Mouse (Mus musculus) heart, postnatal 36 days (tissue): ENCODE measurements around the gene Mmp1b. TPM values are rescaled to one million over a fixed set of nuclear protein-coding genes. Genes with fewer than 3 reads are reported as not detected.
"Not testable (repeated sequence)": the region's sequence is repeated elsewhere in the genome, so short reads cannot be mapped to it uniquely, and the experiment has no call there.

Experiments used
- DNase-seq, 2 experiments: peaks; one replicate each; pipeline ENCODE4 v3.0.0; 2021 to 2022
- intact Hi-C: fragments of 180-260 bp; cut with DNase I; formaldehyde crosslinking; loops from one replicate; pipeline ENCODE4 v1.15.1; 2025
- total RNA-seq, 2 experiments: library from RNA; stranded (reverse); gene quantifications; 2 replicates each; pipeline ENCODE4 v1.2.3; 2021

Gene Mmp1b
- total RNA-seq, result not detected

GRCm38 (mm10) chr9:7387947-7388346 lies at the start of gene Mmp1b:
Mmp1b (minus strand) TSS chr9:7388047.
- intact Hi-C loops, result no loop called here
- DNase-seq, result no peak

GRCm38 (mm10) chr9:7396556-7396955 lies 8.7 kb upstream of the Mmp1b start:
- intact Hi-C loops, result not testable (repeated sequence)

GRCm38 (mm10) chr9:7354535-7354934 lies 33.3 kb downstream of the Mmp1b start:
- no peak for DNase-seq
- intact Hi-C loops, result no loop called here

More at GRCm38 (mm10) chr9:7396556-7396955, 8.7 kb upstream of the Mmp1b start:
- not testable (repeated sequence) for DNase-seq

- no peak for DNase-seq
- intact Hi-C loops, result no loop called here
Measured at GRCm38 (mm10) chr9:7345513-7345912, 42.3 kb downstream of the Mmp1b start.

- intact Hi-C loops, result no loop called here
- DNase-seq, result no peak
Measured at GRCm38 (mm10) chr9:7344107-7344506, 43.7 kb downstream of the Mmp1b start, which contains the start of gene Mmp12. Mmp12 (plus strand) TSS chr9:7344381.

GRCm38 (mm10) chr9:7336740-7337483 lies 50.9 kb downstream of the Mmp1b start:
- intact Hi-C loops, result no loop called here
- DNase-seq, result no peak

- intact Hi-C loops, result no loop called here
Measured at GRCm38 (mm10) chr9:7335766-7336680, 51.8 kb downstream of the Mmp1b start.

GRCm38 (mm10) chr9:7331847-7332246 lies 56.0 kb downstream of the Mmp1b start:
- DNase-seq, result no peak
- intact Hi-C loops, result no loop called here

More at GRCm38 (mm10) chr9:7335766-7336680, 51.8 kb downstream of the Mmp1b start:
- DNase-seq, result no peak

Other genes with a start within 250 kb of the Mmp1b start
- 1 to 10 TPM; 1.6 to 2.4 TPM for gene Dync2h1, start 203.6 kb downstream of the Mmp1b start, total RNA-seq
- 10 to 100 TPM; 62.1 to 63.8 TPM for gene Dcun1d5, start 203.5 kb downstream of the Mmp1b start, total RNA-seq
- under 1 TPM; 0.22 to 0.57 TPM for gene Mmp13, start 115.5 kb downstream of the Mmp1b start, total RNA-seq
- gene Mmp12, start 43.7 kb downstream of the Mmp1b start, total RNA-seq, result 1 to 10 TPM in 1 of 2 experiments, under 1 TPM in 1; 0.46 to 1.2 TPM
- under 1 TPM; 0.27 to 0.28 TPM for gene Mmp3, start 57.8 kb upstream of the Mmp1b start, total RNA-seq
- gene Mmp10, start 114.3 kb upstream of the Mmp1b start, total RNA-seq, result not detected
- under 1 TPM in 1 of 2 experiments, not detected in 1; 0.14 TPM for gene Mmp8, start 170.4 kb upstream of the Mmp1b start, total RNA-seq
- under 1 TPM in 1 of 2 experiments, not detected in 1; 0.22 TPM for gene Mmp27, start 183.3 kb upstream of the Mmp1b start, total RNA-seq
- not detected for gene Mmp20, start 240.2 kb upstream of the Mmp1b start, total RNA-seq